Mouse (Mus musculus): ENCODE measurements at regions not wholly inside any gene's neighbourhood (a gene's known extent, or its start where the extent isn't known, plus 50 kb on each side); places are given as distances from the start of the nearest gene placed in this dataset.

DNA sequence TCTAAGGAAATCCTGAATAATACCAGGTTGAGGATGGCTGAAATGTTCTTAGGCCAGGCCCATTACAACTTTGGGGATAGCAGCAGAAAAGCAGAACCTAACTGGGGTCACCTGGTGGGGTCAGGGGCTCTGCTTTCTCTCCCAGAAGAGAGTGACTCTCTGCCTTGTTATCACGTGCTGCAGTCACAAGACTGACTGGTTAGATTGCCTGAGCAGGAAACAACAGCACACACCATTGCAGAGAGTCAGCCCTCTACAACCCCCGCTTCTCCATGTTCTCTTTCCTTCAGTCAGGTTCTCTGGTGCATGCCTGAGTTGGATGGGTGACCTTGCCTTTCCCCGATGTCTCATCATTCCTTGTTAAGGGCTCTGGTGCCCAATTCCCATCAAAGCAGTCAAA lies 91.2 kb upstream of the Hsd17b12 start:
- peaks cover 22% of the 10 kb centered on the region for H3K27me3 ChIP-seq (replicated peaks; ENCODE audit: insufficient read depth, low read length)

DNA sequence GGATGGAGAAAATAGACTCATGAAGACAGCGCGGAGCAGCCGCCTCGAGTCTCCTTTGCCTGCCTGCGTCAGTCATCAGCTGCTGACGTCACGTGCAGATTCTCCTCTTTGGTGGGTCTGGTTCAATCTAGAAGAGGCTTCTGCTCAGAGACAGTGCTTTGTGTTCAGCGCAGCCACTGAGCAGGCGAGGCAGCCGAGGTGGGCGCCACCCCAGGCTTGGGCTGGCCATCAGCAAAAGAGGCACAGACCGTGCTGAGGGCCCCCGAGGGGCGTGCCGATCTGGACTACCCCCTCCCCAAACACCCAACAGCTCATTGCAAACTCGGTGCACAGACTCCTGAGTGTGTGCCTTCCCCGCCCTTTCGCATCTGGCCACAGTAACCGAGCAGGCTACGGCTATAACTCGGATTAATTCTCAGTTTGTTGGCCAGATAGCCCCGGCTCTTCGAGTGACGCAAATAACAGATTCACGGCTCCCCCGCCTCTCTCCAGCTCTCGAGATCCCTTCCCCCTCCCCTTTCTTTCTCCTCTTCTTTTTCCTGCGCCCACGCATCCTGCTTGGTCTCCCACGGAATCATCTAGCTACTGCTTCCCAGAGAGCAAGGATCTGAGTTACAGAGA lies 89.2 kb upstream of the Hsd17b12 start:
- TF ChIP-seq EP300 (IDR thresholded peaks at IDR 0.05) (no peak), CTCF (IDR thresholded peaks at IDR 0.05) (no peak)
- no peaks in the 10 kb centered on the region for H3K9me3 ChIP-seq (ENCODE audit: low read length)
- H3K4me1 ChIP-seq (ENCODE audit: insufficient read depth, low read depth, low read length): no peaks in the 10 kb centered on the region
- H3K4me2 ChIP-seq (replicated peaks; ENCODE audit: low read depth, low read length): no peak overlapping the region
- no peak overlapping the region for H3K9ac ChIP-seq (replicated peaks; ENCODE audit: low read depth)
- H3K4me3 ChIP-seq (ENCODE audit: low read depth, low read length): no peak overlapping the region
- no peaks in the 10 kb centered on the region for H3K36me3 ChIP-seq (ENCODE audit: insufficient read depth, low read length)
- DNase-seq (ENCODE audit: low spot score) (no peak), ATAC-seq (no peak)
- 2% methylated on average over 30 of the region's 30 CpGs for WGBS
- H3K27me3 ChIP-seq (replicated peaks; ENCODE audit: insufficient read depth, low read length): peaks cover 40% of the 10 kb centered on the region
- no peak overlapping the region for H3K27ac ChIP-seq (ENCODE audit: low read length)

More for the DNA sequence above, 91.2 kb upstream of the Hsd17b12 start:
- no peak overlapping the region for H3K4me3 ChIP-seq (ENCODE audit: low read depth, low read length)
- DNase-seq (ENCODE audit: low spot score) (no peak), ATAC-seq (no peak)
- H3K4me2 ChIP-seq (replicated peaks; ENCODE audit: low read depth, low read length): no peak overlapping the region
- no peaks in the 10 kb centered on the region for H3K4me1 ChIP-seq (ENCODE audit: insufficient read depth, low read depth, low read length)
- TF ChIP-seq CTCF (IDR thresholded peaks at IDR 0.05) (no peak), EP300 (IDR thresholded peaks at IDR 0.05) (no peak)
- 56% methylated on average over 3 of the region's 3 CpGs for WGBS
- H3K27ac ChIP-seq (ENCODE audit: low read length): no peak overlapping the region
- H3K9me3 ChIP-seq (ENCODE audit: low read length): no peaks in the 10 kb centered on the region
- no peaks in the 10 kb centered on the region for H3K36me3 ChIP-seq (ENCODE audit: insufficient read depth, low read length)
- H3K9ac ChIP-seq (replicated peaks; ENCODE audit: low read depth): no peak overlapping the region

DNA sequence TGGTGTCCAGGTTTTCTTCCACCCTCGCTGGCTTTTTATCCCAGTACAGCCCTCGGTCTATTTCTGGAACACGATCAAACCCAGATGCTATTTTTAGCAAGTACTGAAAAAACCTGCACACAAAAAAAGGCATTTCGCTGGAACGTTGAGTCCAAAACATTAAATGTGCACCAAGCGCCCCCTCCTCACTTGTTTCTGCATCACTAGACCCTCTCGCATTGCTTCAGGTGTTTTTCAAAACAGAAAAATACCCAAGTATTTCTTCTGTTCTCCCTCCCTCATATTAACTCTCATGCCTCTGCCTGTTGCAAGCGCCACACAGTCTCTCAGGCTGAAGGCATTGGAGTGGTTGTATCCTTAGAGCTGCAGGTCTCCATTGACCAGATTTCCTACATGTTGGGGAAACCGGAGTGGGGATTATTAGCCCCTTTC lies 88.4 kb upstream of the Hsd17b12 start:
- WGBS: 45% methylated on average over 9 of the region's 9 CpGs
- ATAC-seq (no peak), DNase-seq (ENCODE audit: low spot score) (no peak)
- H3K27me3 ChIP-seq (replicated peaks; ENCODE audit: insufficient read depth, low read length): peaks cover 48% of the 10 kb centered on the region
- H3K27ac ChIP-seq (ENCODE audit: low read length): no peak overlapping the region
- no peaks in the 10 kb centered on the region for H3K4me1 ChIP-seq (ENCODE audit: insufficient read depth, low read depth, low read length)
- H3K4me3 ChIP-seq (ENCODE audit: low read depth, low read length): no peak overlapping the region
- no peaks in the 10 kb centered on the region for H3K9me3 ChIP-seq (ENCODE audit: low read length)
- TF ChIP-seq EP300 (IDR thresholded peaks at IDR 0.05): no peak
- no peak for TF ChIP-seq CTCF (IDR thresholded peaks at IDR 0.05)
- H3K36me3 ChIP-seq (ENCODE audit: insufficient read depth, low read length): no peaks in the 10 kb centered on the region
- H3K4me2 ChIP-seq (replicated peaks; ENCODE audit: low read depth, low read length): no peak overlapping the region
- no peak overlapping the region for H3K9ac ChIP-seq (replicated peaks; ENCODE audit: low read depth)

DNA sequence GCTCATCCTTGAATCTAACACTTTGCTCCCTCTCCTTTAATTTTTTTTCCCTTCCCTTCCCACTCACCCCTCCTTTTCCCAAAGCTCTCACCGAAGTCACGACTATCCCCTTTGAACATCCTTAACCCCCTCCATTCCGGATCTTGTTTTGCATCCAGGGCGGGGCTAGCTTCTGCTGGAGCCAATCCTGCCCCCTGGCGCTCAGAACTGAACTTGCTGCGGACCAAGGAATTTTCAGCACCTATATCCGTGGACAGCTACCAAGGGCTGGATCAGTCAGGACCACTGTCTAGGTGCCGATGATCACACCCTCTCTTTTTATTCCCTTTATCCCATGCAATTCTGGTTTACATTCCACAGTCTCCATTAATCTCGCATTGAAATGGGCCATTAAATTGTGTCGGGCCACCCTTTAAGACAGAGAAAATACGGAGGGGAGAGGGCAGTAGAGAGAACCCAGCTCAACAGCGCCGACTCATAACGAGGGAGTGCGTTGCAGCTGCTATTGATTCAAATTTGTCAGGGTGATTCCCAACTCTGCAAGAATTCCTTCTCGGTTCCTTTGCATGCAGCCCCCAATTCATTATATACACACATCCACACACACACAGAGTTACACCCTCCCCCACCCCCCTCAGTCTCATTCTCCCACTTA lies 87.7 kb upstream of the Hsd17b12 start:
- Histone ChIP-seq H3K4me3 (ENCODE audit: low read depth, low read length) (no peak overlapping the region), H3K36me3 (ENCODE audit: insufficient read depth, low read length) (no peaks in the 10 kb centered on the region), H3K27ac (ENCODE audit: low read length) (no peak overlapping the region), H3K9ac (replicated peaks; ENCODE audit: low read depth) (no peak overlapping the region), H3K4me1 (ENCODE audit: insufficient read depth, low read depth, low read length) (no peaks in the 10 kb centered on the region), H3K4me2 (replicated peaks; ENCODE audit: low read depth, low read length) (no peak overlapping the region), H3K27me3 (replicated peaks; ENCODE audit: insufficient read depth, low read length) (peaks cover 55% of the 10 kb centered on the region), H3K9me3 (ENCODE audit: low read length) (no peaks in the 10 kb centered on the region)
- ATAC-seq (peak; percentile 50; the same call in 1 of the 2 replicates), DNase-seq (ENCODE audit: low spot score) (peak; percentile 73)
- TF ChIP-seq CTCF (IDR thresholded peaks at IDR 0.05) (peak; percentile 87), EP300 (IDR thresholded peaks at IDR 0.05) (no peak)
- 5% methylated on average over 16 of the region's 16 CpGs for WGBS

DNA sequence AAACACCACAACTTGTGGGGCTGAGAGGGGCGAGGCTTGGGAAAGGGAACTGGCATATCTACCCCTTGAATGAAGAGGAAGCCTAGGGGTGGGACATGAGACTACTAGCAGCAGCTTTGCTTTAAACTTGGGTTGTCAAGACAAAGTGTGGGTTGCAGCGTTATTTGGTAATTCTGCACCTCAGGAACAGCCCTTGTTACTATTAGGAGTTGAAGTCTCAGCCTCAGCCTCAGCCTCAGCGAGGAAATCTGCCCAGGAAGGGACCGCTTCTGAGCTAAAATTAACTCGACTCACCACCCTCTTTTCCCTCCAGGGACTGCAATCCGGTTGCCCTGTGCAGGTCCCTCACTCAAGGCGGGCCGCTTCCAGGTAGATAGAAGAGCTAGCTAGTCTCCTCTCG lies 86.4 kb upstream of the Hsd17b12 start:
- Histone ChIP-seq H3K27me3 (replicated peaks; ENCODE audit: insufficient read depth, low read length) (peaks cover 67% of the 10 kb centered on the region), H3K27ac (ENCODE audit: low read length) (no peak overlapping the region), H3K9me3 (ENCODE audit: low read length) (no peaks in the 10 kb centered on the region), H3K36me3 (ENCODE audit: insufficient read depth, low read length) (no peaks in the 10 kb centered on the region), H3K9ac (replicated peaks; ENCODE audit: low read depth) (no peak overlapping the region), H3K4me2 (replicated peaks; ENCODE audit: low read depth, low read length) (no peak overlapping the region), H3K4me3 (ENCODE audit: low read depth, low read length) (no peak overlapping the region), H3K4me1 (ENCODE audit: insufficient read depth, low read depth, low read length) (no peaks in the 10 kb centered on the region)
- ATAC-seq (no peak), DNase-seq (ENCODE audit: low spot score) (no peak)
- no peak for TF ChIP-seq CTCF (IDR thresholded peaks at IDR 0.05)
- no peak for TF ChIP-seq EP300 (IDR thresholded peaks at IDR 0.05)
- 2% methylated on average over 9 of the region's 9 CpGs for WGBS

DNA sequence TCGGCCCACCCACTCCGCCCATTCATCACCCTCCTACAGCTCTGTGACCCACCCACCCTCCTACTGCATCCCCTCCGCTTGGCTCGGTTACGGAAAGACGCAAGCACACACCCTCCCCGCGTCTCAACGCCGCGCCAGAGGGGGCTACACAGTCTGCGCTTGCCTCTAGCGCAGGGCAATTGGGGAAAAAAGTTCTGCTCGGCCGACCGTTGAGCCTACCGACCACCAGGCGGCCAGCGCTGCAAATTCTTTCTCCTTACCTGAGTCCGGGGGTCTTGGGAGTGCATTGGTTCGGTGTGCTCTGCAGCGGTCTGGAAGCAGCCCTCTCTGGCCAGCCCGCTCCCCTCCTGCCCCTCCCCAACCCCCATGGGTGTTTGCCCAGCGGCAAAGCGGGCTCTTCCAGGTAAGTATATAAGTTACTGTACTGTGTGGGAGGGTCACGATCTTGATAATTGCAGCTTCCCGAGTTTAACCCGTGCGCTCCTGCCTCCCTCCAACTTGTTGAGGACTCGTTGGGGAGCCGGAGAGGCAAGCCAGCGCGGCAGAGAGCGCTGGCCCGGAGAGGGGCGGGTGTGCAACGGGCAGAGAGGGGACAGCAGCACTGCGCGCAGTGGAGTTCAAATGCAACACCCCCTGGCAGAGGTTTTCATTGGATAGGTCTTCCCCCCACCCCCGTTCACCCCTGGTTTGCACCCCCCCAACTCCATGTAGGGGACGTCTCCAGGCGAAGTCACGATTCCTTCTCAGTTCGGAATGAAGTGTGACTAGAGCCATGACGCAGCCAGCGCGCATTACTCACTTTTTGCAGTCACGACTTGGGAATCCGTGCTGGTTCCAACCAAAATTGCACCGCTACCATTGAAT lies 85.5 kb upstream of the Hsd17b12 start:
- Histone ChIP-seq H3K9ac (replicated peaks; ENCODE audit: low read depth) (no peak overlapping the region), H3K27ac (ENCODE audit: low read length) (no peak overlapping the region), H3K4me1 (ENCODE audit: insufficient read depth, low read depth, low read length) (no peaks in the 10 kb centered on the region), H3K27me3 (replicated peaks; ENCODE audit: insufficient read depth, low read length) (peaks cover 67% of the 10 kb centered on the region), H3K4me2 (replicated peaks; ENCODE audit: low read depth, low read length) (no peak overlapping the region), H3K36me3 (ENCODE audit: insufficient read depth, low read length) (no peaks in the 10 kb centered on the region), H3K4me3 (ENCODE audit: low read depth, low read length) (no peak overlapping the region), H3K9me3 (ENCODE audit: low read length) (no peaks in the 10 kb centered on the region)
- DNase-seq (ENCODE audit: low spot score): no peak
- under 1% methylated on average over 48 of the region's 50 CpGs for WGBS
- no peak for ATAC-seq
- no peak for TF ChIP-seq CTCF (IDR thresholded peaks at IDR 0.05)
- TF ChIP-seq EP300 (IDR thresholded peaks at IDR 0.05): no peak

All from lung, postnatal 0 days (tissue).